Mouse (Mus musculus) stomach, embryonic 16.5 days (tissue): ENCODE measurements around the gene Glp1r. TPM values are rescaled to one million over a fixed set of nuclear protein-coding genes. Genes with fewer than 3 reads are reported as not detected.

Experiments used
- ATAC-seq: fragments of 200-750 bp; cut with Nextera tagmentation; 2 replicates; pipeline ENCODE4 v1.8.0; 2017; ENCODE audit warnings: moderate number of reproducible peaks, moderate TSS enrichment; ENCODE audit not compliant: insufficient read depth, low FRiP score
- H3K27ac ChIP-seq: fragments of 300-500 bp; sonication (generic); 2 replicates; pipeline ENCODE4 v1.5.1; 2014; ENCODE audit warnings: low read length
- H3K27me3 ChIP-seq: fragments of 300-500 bp; sonication (generic); 2 replicates; pipeline ENCODE4 v1.6.1; 2014; ENCODE audit warnings: low read length, control low read depth, mixed read lengths; ENCODE audit not compliant: control insufficient read depth, insufficient read depth
- H3K36me3 ChIP-seq: fragments of 300-500 bp; sonication (generic); 2 replicates; pipeline ENCODE4 v1.6.1; 2014; ENCODE audit warnings: low read length; ENCODE audit not compliant: control insufficient read depth, insufficient read depth
- H3K4me1 ChIP-seq: fragments of 300-500 bp; sonication (generic); 2 replicates; pipeline ENCODE4 v1.6.1; 2014; ENCODE audit warnings: low read length, control low read depth, mixed read lengths; ENCODE audit not compliant: control insufficient read depth, insufficient read depth
- H3K4me2 ChIP-seq: fragments of 300-500 bp; sonication (generic); 2 replicates; pipeline ENCODE4 v1.6.1; 2014; ENCODE audit warnings: low read depth, low read length, mixed read lengths
- H3K4me3 ChIP-seq: fragments of 300-500 bp; sonication (generic); replicated peaks from 2 replicates; pipeline ENCODE4 v1.5.1; 2014; ENCODE audit warnings: mild to moderate bottlenecking, low read length
- H3K9ac ChIP-seq: fragments of 300-500 bp; sonication (generic); 2 replicates; pipeline ENCODE4 v1.6.1; 2014; ENCODE audit warnings: low read length
- H3K9me3 ChIP-seq: fragments of 300-500 bp; sonication (generic); replicated peaks from 2 replicates; pipeline ENCODE4 v1.6.1; 2016; ENCODE audit warnings: low read length, control low read depth; ENCODE audit not compliant: control insufficient read depth
- WGBS: fragments of 180-500 bp; shearing (Covaris S2); extraction: QIAGEN DNeasy Blood & Tissue Kit; methylation state at CpG from one replicate; pipeline ENCODE4 v1.1.7; 2014; 5-methylcytosine and 5-hydroxymethylcytosine counted together
- polyA plus RNA-seq: library from polyadenylated mRNA; unstranded; fragments of >200 nt; fragmentation: Nextera tagmentation; extraction: Ambion mirVana; gene quantifications from 2 replicates; pipeline ENCODE4 v1.2.1, GENCODE M21; 2015

Glp1r gene
- polyA plus RNA-seq, 1 experiment from 2014 or later, result 0.21 TPM

- H3K36me3 ChIP-seq, result no peaks in the 10 kb centered on the region
- ATAC-seq, result no peak
- no peak overlapping the region for H3K4me2 ChIP-seq
- peaks cover 7% of the 10 kb centered on the region; the same call in 1 of the 2 replicates for H3K4me1 ChIP-seq
- H3K9me3 ChIP-seq, result no peaks in the 10 kb centered on the region
- no peak overlapping the region for H3K27ac ChIP-seq
- H3K9ac ChIP-seq, result no peak overlapping the region
- H3K4me3 ChIP-seq, result no peak overlapping the region
- peaks cover 32% of the 10 kb centered on the region for H3K27me3 ChIP-seq
- WGBS, result 65% methylated on average over 2 of the region's 2 CpGs
These were observed 2.5 kb downstream of the Glp1r start for GRCm38 (mm10) chr17:30904096-30904495.

- H3K36me3 ChIP-seq, result no peaks in the 10 kb centered on the region
- no peaks in the 10 kb centered on the region for H3K9me3 ChIP-seq
- H3K27ac ChIP-seq, result no peak overlapping the region
- no peaks in the 10 kb centered on the region for H3K4me1 ChIP-seq
- no peak overlapping the region for H3K4me3 ChIP-seq
- no peak overlapping the region for H3K9ac ChIP-seq
- H3K4me2 ChIP-seq, result no peak overlapping the region
- ATAC-seq, result no peak
- H3K27me3 ChIP-seq, result peaks cover 6% of the 10 kb centered on the region
- 52% methylated on average over 4 of the region's 4 CpGs for WGBS
These were observed 6.0 kb downstream of the Glp1r start for GRCm38 (mm10) chr17:30907577-30907976.

DNA sequence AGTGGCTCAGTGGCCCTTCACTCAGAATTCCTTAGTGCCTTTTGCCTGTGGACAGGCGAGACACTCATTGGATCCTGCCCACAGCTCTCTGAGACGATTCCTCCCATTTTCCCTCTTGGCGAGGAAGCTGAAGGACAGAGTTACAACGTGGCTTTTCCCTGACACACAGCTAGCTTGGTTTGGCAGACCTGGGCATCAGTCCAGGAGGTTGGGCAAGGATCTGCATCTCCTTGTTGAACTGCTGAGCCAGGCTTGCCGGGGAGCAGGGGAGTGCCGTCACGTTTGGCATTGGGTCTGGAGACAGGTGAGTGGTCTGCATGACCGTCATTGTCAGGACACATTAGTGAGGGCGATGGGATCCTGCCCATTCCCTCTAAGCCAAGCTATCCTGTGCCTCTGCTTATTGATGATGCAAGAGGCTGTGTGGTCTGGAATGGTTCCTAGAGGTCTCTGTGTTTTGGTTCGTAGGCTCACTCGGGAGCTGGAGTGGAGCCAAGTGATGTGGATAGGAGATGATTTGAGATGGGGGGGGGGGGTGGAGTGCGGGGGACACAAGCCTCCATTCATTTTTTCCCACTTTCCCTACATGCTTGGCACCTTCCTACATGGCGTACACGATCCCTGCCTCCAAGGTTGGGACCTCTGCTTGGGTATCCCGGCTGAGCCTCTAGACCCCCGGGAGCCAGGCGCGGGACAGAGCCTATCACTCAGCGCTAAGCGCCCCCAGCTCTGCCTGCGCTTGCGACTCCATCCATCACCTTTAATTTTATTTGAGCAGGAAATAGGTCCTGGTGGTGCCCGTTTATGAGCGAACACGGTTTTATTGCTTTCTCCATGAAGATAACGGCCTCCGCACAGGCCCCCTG, 9.5 kb downstream of the Glp1r start:
- Histone ChIP-seq H3K4me1 (no peaks in the 10 kb centered on the region), H3K4me3 (no peak overlapping the region), H3K27me3 (no peaks in the 10 kb centered on the region), H3K9me3 (no peaks in the 10 kb centered on the region), H3K36me3 (no peaks in the 10 kb centered on the region), H3K4me2 (0 out of 2 replicates have a peak overlapping the region, but pooled peaks have one; percentile 5), H3K9ac (no peak overlapping the region), H3K27ac (no peak overlapping the region)
- 61% methylated on average over 27 of the region's 27 CpGs for WGBS
- no peak for ATAC-seq

GRCm38 (mm10) chr17:30911732-30912088, 10.1 kb downstream of the Glp1r start:
- no peak for ATAC-seq

GRCm38 (mm10) chr17:30912536-30912935, 10.9 kb downstream of the Glp1r start:
- H3K9ac ChIP-seq, result no peak overlapping the region
- H3K27ac ChIP-seq, result no peak overlapping the region
- H3K9me3 ChIP-seq, result no peaks in the 10 kb centered on the region
- H3K4me2 ChIP-seq, result no peak overlapping the region
- H3K4me1 ChIP-seq, result no peaks in the 10 kb centered on the region
- H3K4me3 ChIP-seq, result no peak overlapping the region
- H3K27me3 ChIP-seq, result no peaks in the 10 kb centered on the region
- H3K36me3 ChIP-seq, result no peaks in the 10 kb centered on the region
- ATAC-seq, result no peak
- WGBS, result 69% methylated on average over 5 of the region's 5 CpGs

More at GRCm38 (mm10) chr17:30911732-30912088, 10.1 kb downstream of the Glp1r start:
- no peaks in the 10 kb centered on the region for H3K4me1 ChIP-seq
- H3K36me3 ChIP-seq, result no peaks in the 10 kb centered on the region
- H3K27ac ChIP-seq, result no peak overlapping the region
- H3K27me3 ChIP-seq, result no peaks in the 10 kb centered on the region
- H3K9me3 ChIP-seq, result no peaks in the 10 kb centered on the region
- 32% methylated on average over 8 of the region's 8 CpGs for WGBS
- no peak overlapping the region for H3K9ac ChIP-seq
- 0 out of 2 replicates have a peak overlapping the region, but pooled peaks have one; percentile 5 for H3K4me2 ChIP-seq
- no peak overlapping the region for H3K4me3 ChIP-seq

DNA sequence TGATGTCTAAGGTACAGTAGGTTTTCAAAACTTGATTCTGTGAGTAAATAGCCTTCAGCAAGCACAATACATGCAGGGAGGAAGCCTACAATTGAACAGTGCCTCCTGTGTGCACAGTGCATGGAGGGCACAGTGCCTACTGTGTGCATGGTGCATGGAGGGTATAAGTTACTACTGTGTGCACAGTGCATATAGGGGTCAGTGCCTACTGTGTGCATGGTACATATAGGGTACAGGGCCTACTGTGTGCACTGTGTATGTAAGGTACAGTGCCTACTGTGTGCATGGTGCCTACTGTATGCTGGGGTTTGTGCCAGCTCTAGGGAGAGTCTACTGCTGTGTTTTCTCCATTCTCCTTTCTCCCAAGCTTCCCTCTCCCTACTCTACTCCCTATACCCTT, 12.6 kb downstream of the Glp1r start:
- H3K9me3 ChIP-seq, result no peaks in the 10 kb centered on the region
- H3K4me2 ChIP-seq, result no peak overlapping the region
- H3K4me1 ChIP-seq, result no peaks in the 10 kb centered on the region
- no peak overlapping the region for H3K4me3 ChIP-seq
- H3K27me3 ChIP-seq, result no peaks in the 10 kb centered on the region
- H3K36me3 ChIP-seq, result no peaks in the 10 kb centered on the region
- no peak for ATAC-seq
- no peak overlapping the region for H3K9ac ChIP-seq
- H3K27ac ChIP-seq, result no peak overlapping the region

DNA sequence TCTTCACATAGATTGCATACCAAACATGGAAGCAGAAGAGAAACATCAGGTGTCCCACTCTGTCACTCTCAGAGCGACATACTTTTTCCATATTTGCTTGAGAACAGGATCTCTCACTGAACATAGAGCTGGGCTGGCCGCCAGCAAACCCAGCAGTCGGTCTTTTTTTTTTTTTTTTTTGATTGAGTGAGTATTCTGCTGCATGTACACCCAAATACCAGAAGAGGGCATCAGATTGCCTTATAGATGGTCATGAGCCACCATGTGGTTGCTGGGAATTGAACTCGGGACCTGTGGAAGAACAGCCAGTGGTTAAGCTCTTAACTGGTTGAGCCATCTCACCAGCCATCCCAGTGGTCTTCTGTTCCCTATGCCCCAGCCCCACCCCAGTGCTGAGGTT, 21.9 kb downstream of the Glp1r start:
- no peak overlapping the region for H3K4me2 ChIP-seq
- H3K4me1 ChIP-seq, result no peaks in the 10 kb centered on the region
- 52% methylated on average over 4 of the region's 4 CpGs for WGBS
- H3K36me3 ChIP-seq, result no peaks in the 10 kb centered on the region
- H3K9ac ChIP-seq, result no peak overlapping the region
- no peak overlapping the region for H3K27ac ChIP-seq
- no peaks in the 10 kb centered on the region for H3K27me3 ChIP-seq
- no peak for ATAC-seq
- H3K9me3 ChIP-seq, result no peaks in the 10 kb centered on the region
- H3K4me3 ChIP-seq, result no peak overlapping the region

DNA sequence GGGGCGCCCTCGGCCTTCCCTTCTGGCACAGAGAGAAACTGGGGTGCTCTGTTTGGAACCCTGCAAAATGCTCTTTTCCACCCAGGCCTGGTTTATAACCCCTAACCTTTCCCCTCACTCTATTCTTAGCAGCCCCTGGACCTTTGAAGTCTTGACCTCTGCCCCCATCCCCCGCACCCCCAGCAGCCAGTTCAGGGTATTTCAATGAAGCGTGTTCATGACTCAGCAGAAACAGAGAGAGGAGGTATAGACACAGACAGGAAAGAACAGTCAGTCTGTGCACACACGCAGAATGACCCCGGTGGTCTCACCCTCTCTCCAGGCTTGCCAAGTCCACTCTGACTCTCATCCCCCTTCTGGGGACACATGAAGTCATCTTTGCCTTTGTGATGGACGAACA, 29.2 kb downstream of the Glp1r start:
- WGBS, result 77% methylated on average over 7 of the region's 7 CpGs
- no peak for ATAC-seq
- H3K27ac ChIP-seq, result no peak overlapping the region

DNA sequence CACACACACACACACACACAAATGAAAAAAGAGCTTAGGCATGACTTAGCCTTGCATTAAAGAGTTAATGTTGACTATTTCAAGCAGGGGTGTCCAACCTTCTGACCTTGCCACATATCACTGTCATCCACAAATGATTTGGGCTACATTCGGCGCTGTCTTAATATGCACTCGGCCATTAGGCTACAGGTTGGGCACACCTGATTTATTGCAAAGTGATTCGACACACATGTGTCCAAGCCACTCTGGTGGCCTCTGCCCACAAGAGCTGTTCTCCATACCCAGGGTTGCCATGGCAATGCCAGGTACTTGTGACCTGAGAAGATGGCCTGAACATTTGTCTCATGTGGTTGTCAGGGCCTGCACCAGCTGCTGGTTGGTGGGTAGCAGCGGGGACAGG, 31.2 kb downstream of the Glp1r start:
- 70% methylated on average over 5 of the region's 5 CpGs for WGBS
- no peaks in the 10 kb centered on the region for H3K9me3 ChIP-seq
- H3K36me3 ChIP-seq, result no peaks in the 10 kb centered on the region
- H3K4me2 ChIP-seq, result no peak overlapping the region
- no peak overlapping the region for H3K9ac ChIP-seq
- H3K27me3 ChIP-seq, result no peaks in the 10 kb centered on the region
- H3K4me1 ChIP-seq, result no peaks in the 10 kb centered on the region
- ATAC-seq, result no peak
- H3K27ac ChIP-seq, result no peak overlapping the region
- no peak overlapping the region for H3K4me3 ChIP-seq

More for the DNA sequence above, 29.2 kb downstream of the Glp1r start:
- Histone ChIP-seq H3K27me3 (no peaks in the 10 kb centered on the region), H3K9me3 (no peaks in the 10 kb centered on the region), H3K4me1 (no peaks in the 10 kb centered on the region), H3K4me2 (no peak overlapping the region), H3K9ac (no peak overlapping the region), H3K36me3 (no peaks in the 10 kb centered on the region), H3K4me3 (no peak overlapping the region)
